Mouse (Mus musculus) hindbrain, embryonic 11.5 days (tissue): ENCODE measurements around the gene Gm13691. TPM values are rescaled to one million over a fixed set of nuclear protein-coding genes. Genes with fewer than 3 reads are reported as not detected.
"Not testable (repeated sequence)": the region's sequence is repeated elsewhere in the genome, so short reads cannot be mapped to it uniquely, and the experiment has no call there.

Experiments
- ATAC-seq: fragments of 200-750 bp; cut with Nextera tagmentation; 2 replicates; pipeline ENCODE4 v1.8.0; 2017; ENCODE audit warnings: mild to moderate bottlenecking, moderate TSS enrichment, moderate library complexity; ENCODE audit not compliant: low FRiP score
- DNase-seq: peaks from one replicate; pipeline ENCODE4 v3.0.0-alpha.2; 2015; ENCODE audit warnings: low spot score
- H3K27ac ChIP-seq: fragments of 300-500 bp; sonication (generic); 2 replicates; pipeline ENCODE4 v1.5.1; 2014; ENCODE audit warnings: mild to moderate bottlenecking, low read depth, low read length
- H3K27me3 ChIP-seq: fragments of 300-500 bp; sonication (generic); 2 replicates; pipeline ENCODE4 v1.6.1; 2014; ENCODE audit warnings: mild to moderate bottlenecking, low read length, moderate library complexity, mixed read lengths; ENCODE audit not compliant: control insufficient read depth, insufficient read depth
- H3K36me3 ChIP-seq: fragments of 300-500 bp; sonication (generic); 2 replicates; pipeline ENCODE4 v1.6.1; 2014; ENCODE audit warnings: mild to moderate bottlenecking, low read length, moderate library complexity, mixed read lengths; ENCODE audit not compliant: control insufficient read depth, insufficient read depth
- H3K4me1 ChIP-seq: fragments of 300-500 bp; sonication (generic); replicated peaks from 2 replicates; pipeline ENCODE4 v1.6.1; 2014; ENCODE audit warnings: low read length, mixed read lengths; ENCODE audit not compliant: control insufficient read depth, insufficient read depth
- H3K4me2 ChIP-seq: fragments of 300-500 bp; sonication (generic); replicated peaks from 2 replicates; pipeline ENCODE4 v1.6.1; 2014; ENCODE audit warnings: mild to moderate bottlenecking, low read depth, low read length
- H3K4me3 ChIP-seq: fragments of 300-500 bp; sonication (generic); 2 replicates; pipeline ENCODE4 v1.5.1; 2014; ENCODE audit warnings: low read depth, low read length
- H3K9ac ChIP-seq: fragments of 300-500 bp; sonication (generic); 2 replicates; pipeline ENCODE4 v1.6.1; 2014; ENCODE audit warnings: low read depth, low read length
- H3K9me3 ChIP-seq: fragments of 300-500 bp; sonication (generic); 2 replicates; pipeline ENCODE4 v1.6.1; 2016; ENCODE audit warnings: low read length; ENCODE audit not compliant: control insufficient read depth
- WGBS: fragments of 180-500 bp; shearing (Covaris S2); extraction: QIAGEN DNeasy Blood & Tissue Kit; methylation state at CpG from one replicate; pipeline ENCODE4 v1.1.7; 2014; 5-methylcytosine and 5-hydroxymethylcytosine counted together
- polyA plus RNA-seq: library from polyadenylated mRNA; unstranded; fragments of >200 nt; fragmentation: Nextera tagmentation; extraction: Ambion mirVana; gene quantifications from 2 replicates; pipeline ENCODE4 v1.2.1, GENCODE M21; 2014

Gm13691 gene
- polyA plus RNA-seq, 1 experiment from 2014 or later, result not detected

DNA sequence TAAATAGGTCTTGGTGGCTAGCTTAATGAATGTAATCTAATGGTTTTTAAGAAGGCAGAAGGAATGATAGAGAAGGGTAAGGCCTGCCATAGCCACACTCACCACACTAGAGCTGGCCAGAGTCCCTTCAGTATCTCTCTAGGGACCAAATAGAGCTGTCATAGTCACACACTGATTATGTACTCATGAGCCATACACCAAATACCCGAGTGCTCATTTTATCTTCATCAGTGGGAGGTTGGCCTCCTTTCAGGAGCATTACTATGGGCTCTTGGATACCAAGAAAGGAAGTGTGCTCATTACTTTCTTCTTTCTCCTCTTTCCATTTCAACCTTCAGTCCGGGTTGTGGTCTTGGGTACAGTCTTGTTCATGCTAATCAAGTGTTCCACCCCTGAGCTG lies 31.6 kb downstream of the Gm13691 start:
- no peaks in the 10 kb centered on the region for H3K9me3 ChIP-seq
- H3K4me1 ChIP-seq, result no peaks in the 10 kb centered on the region
- no peak overlapping the region for H3K4me2 ChIP-seq
- 83% methylated on average over 2 of the region's 2 CpGs for WGBS
- no peaks in the 10 kb centered on the region for H3K27me3 ChIP-seq
- no peaks in the 10 kb centered on the region for H3K36me3 ChIP-seq
- no peak overlapping the region for H3K27ac ChIP-seq
- ATAC-seq (no peak), DNase-seq (no peak)
- no peak overlapping the region for H3K4me3 ChIP-seq
- no peak overlapping the region for H3K9ac ChIP-seq

DNA sequence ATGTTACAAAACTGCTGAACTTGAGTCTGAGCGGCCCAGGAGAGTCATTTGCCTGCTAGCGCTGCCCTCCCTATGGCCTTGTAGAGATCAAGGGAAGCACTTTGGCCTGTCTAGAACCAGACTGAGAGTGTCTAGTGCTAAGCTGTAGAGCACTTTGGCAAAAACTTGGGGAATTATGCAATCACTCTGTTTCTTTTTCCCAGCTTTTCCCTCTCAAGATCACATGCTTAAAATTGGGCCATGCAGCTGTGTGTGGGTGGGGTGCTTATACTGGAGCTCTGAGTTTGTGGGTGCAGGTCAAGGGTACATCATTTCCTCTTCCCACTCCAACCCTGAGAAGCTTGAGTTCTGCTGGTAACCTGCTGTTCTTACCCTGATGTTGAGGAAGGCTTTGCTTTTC lies 32.6 kb downstream of the Gm13691 start:
- Histone ChIP-seq H3K4me2 (no peak overlapping the region), H3K4me1 (no peaks in the 10 kb centered on the region), H3K27ac (no peak overlapping the region), H3K27me3 (no peaks in the 10 kb centered on the region), H3K4me3 (no peak overlapping the region), H3K9me3 (no peaks in the 10 kb centered on the region), H3K36me3 (no peaks in the 10 kb centered on the region), H3K9ac (no peak overlapping the region)
- WGBS, result 89% methylated on average over 2 of the region's 2 CpGs
- ATAC-seq, result no peak
- no peak for DNase-seq

DNA sequence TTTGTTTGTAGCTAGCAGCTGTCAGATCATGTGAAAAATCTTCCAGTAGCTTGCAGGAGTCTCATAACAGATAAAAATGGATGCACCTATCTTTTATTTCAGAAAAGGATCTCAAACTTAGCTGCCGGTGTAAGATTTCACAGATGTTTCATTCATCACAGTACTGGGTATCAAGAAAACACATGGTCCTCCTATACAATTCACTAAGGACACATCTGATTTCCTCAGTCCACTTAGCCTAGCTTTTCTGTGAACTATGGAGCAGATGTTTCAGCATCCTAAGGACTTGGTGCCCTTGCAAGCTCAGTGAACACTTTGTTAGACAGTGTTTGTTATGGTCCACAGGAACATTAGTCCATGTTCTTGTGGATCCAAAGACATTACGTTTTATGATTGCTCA lies 33.0 kb downstream of the Gm13691 start:
- H3K36me3 ChIP-seq, result no peaks in the 10 kb centered on the region
- H3K4me1 ChIP-seq, result no peaks in the 10 kb centered on the region
- H3K4me3 ChIP-seq, result no peak overlapping the region
- H3K4me2 ChIP-seq, result no peak overlapping the region
- DNase-seq (no peak), ATAC-seq (no peak)
- no peak overlapping the region for H3K27ac ChIP-seq
- H3K27me3 ChIP-seq, result no peaks in the 10 kb centered on the region
- H3K9ac ChIP-seq, result no peak overlapping the region
- no peaks in the 10 kb centered on the region for H3K9me3 ChIP-seq
- WGBS, result 84% methylated on average over 2 of the region's 2 CpGs

DNA sequence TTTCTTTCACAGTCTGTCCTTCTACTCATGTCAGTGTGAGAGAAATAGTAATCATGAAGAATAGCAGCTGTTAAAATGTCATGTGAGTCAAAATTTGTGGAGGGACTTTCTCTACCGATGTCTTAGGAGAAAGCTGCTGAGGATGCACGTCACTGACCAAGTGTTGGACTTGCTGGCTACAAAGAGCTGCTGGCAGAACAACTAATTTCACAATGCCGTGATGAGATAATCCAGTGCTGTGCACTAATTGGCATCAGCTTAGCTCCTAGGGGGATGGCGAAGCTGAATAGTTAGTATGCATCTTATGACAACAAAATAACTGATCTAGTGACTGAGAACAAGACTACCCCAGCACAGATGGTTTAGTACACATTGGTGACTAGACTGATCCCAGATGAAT lies 34.9 kb downstream of the Gm13691 start:
- 88% methylated on average over 4 of the region's 4 CpGs for WGBS
- H3K27ac ChIP-seq, result no peak overlapping the region
- no peaks in the 10 kb centered on the region for H3K27me3 ChIP-seq
- DNase-seq (no peak), ATAC-seq (no peak)
- no peak overlapping the region for H3K4me3 ChIP-seq
- H3K9me3 ChIP-seq, result no peaks in the 10 kb centered on the region
- no peak overlapping the region for H3K9ac ChIP-seq
- H3K36me3 ChIP-seq, result no peaks in the 10 kb centered on the region
- H3K4me1 ChIP-seq, result no peaks in the 10 kb centered on the region
- no peak overlapping the region for H3K4me2 ChIP-seq

DNA sequence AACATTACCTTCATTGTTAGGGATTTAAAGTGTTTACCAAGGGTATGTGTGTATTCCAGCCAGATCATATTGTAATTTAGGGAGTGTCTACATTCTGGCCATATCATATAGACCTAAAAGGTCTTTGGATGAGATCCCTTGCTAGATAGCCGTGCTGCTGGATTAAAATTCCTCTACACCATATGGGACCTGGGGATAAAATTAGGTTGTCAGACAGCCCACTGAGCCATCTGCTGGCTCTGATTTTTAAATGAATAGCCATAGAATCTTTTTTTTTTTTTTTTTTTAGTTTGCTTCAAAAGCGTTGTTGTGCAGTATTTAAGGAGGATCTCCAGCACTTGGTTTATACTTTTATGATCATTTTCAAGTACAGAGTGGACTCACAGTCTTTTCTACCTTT lies 42.2 kb downstream of the Gm13691 start:
- Histone ChIP-seq H3K9me3 (no peaks in the 10 kb centered on the region), H3K4me3 (no peak overlapping the region), H3K36me3 (no peaks in the 10 kb centered on the region), H3K4me2 (no peak overlapping the region), H3K4me1 (no peaks in the 10 kb centered on the region), H3K9ac (no peak overlapping the region), H3K27me3 (no peaks in the 10 kb centered on the region), H3K27ac (no peak overlapping the region)
- DNase-seq (no peak), ATAC-seq (no peak)
- 89% methylated on average over 2 of the region's 2 CpGs for WGBS

DNA sequence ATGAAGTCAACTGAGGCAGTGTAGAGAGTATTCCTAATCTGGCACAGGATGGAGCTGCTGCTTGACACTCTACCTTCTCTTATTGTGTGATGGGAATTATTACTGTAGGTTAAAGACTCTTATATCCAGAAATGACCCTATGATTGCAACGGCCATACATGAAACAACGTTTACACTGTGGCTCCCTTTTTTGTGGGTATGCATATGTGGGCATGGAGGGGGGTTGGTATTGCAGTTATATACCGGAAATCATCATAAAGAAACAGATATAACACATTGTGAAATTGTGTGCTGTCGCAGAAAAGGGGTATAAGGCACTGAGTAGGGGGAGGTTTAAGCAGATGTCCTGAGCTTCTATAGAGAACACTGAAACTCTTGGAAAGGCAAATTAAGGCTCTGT lies 45.6 kb downstream of the Gm13691 start:
- Histone ChIP-seq H3K9ac (no peak overlapping the region), H3K4me3 (no peak overlapping the region), H3K4me1 (no peaks in the 10 kb centered on the region), H3K4me2 (no peak overlapping the region), H3K9me3 (no peaks in the 10 kb centered on the region), H3K27me3 (no peaks in the 10 kb centered on the region), H3K36me3 (no peaks in the 10 kb centered on the region), H3K27ac (no peak overlapping the region)
- WGBS, result 87% methylated on average over 4 of the region's 4 CpGs
- ATAC-seq (no peak), DNase-seq (no peak)

DNA sequence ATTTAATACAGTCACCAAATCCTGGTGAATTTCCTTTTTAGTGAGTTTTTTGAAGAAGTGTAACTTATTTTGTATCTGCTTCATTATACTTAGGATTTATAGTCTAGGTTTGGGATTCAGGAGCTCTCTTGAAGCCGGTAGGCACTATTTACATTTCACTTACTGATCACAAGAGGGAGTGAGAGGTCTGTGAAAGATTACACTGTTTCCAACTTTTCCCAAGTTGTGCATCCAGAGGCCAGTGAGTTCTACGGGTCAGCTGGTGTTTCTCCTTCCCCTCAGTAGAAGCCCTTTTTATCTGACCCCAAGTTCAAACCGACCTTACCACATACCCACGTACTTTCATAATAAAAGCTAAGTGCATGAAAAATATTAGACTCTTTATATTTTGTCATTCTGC lies 47.0 kb downstream of the Gm13691 start:
- H3K27me3 ChIP-seq, result no peaks in the 10 kb centered on the region
- WGBS, result 40% methylated on average over 4 of the region's 4 CpGs
- no peak overlapping the region for H3K4me3 ChIP-seq
- H3K36me3 ChIP-seq, result no peaks in the 10 kb centered on the region
- ATAC-seq (no peak), DNase-seq (peak; percentile 13)
- no peak overlapping the region for H3K27ac ChIP-seq
- no peaks in the 10 kb centered on the region for H3K4me1 ChIP-seq
- no peak overlapping the region for H3K4me2 ChIP-seq
- no peaks in the 10 kb centered on the region for H3K9me3 ChIP-seq
- H3K9ac ChIP-seq, result no peak overlapping the region

DNA sequence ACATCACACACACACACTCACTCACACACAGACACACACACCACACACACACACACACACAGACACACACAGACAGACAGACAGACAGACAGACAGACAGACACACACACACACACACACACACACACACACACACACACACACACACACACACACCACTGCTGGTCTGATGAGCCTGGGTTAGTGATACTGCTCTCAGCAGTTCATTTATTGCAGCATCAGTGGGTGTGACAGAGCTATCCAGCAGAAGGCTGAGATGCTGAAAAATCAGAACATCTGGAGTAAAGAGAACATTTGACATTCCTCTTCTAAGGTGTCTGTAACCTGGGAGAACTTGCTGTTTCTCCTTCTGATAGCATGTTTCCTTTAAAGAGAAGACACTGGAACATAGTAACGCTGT lies 47.6 kb downstream of the Gm13691 start:
- DNase-seq, H3K27ac ChIP-seq, H3K36me3 ChIP-seq, H3K9ac ChIP-seq, H3K9me3 ChIP-seq, H3K4me1 ChIP-seq, H3K27me3 ChIP-seq, ATAC-seq, H3K4me2 ChIP-seq, H3K4me3 ChIP-seq: not testable (repeated sequence)
- WGBS, result 88% methylated on average over 1 of the region's 1 CpGs

DNA sequence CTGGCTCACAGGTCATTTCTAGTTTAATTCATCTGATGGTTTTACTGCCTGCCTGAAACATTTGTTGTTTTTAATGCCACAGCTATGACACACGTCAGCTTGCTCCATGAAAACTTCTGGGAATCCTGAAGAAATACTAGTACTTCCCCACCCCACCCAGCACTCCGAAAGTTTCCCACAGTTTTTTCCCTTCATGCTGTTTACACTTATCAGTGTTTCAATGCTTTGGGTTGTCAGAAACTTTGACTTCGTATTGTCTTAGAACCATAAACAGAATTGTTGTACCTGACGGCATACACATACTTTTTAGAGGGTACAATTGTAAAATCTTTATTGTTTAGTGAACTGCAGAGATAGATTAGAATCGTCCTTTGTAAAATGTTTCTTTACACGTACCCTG lies 48.9 kb downstream of the Gm13691 start:
- Histone ChIP-seq H3K9me3 (no peaks in the 10 kb centered on the region), H3K36me3 (no peaks in the 10 kb centered on the region), H3K27ac (no peak overlapping the region), H3K4me2 (no peak overlapping the region), H3K9ac (no peak overlapping the region), H3K27me3 (no peaks in the 10 kb centered on the region), H3K4me1 (no peaks in the 10 kb centered on the region), H3K4me3 (no peak overlapping the region)
- WGBS, result 69% methylated on average over 6 of the region's 6 CpGs
- DNase-seq (no peak), ATAC-seq (no peak)
